Comparison of ENCODE assay signal across 8 mouse cellular contexts in genomic region chr10:3810476-3811273, GRCm38 (mm10).
DNase-seq lines count a peak whose midpoint lies in the region; ATAC-seq lines count a peak whose summit lies in the region.

No protein-coding gene starts in this region.

- H3K4me3 ChIP-seq in intestine, embryonic 16.5 days (ENCODE audit: low read length): no peak overlapping the region

- no peaks in the 10 kb centered on the region for H3K36me3 ChIP-seq in intestine, embryonic 16.5 days (ENCODE audit: control insufficient read depth, insufficient read depth, low read length)

- no peak overlapping the region for H3K9ac ChIP-seq in intestine, embryonic 16.5 days (ENCODE audit: low read depth, low read length)

- no peak overlapping the region for H3K4me2 ChIP-seq in intestine, embryonic 16.5 days (ENCODE audit: low read depth, low read length)

- peak; percentile 86 for ATAC-seq in intestine, embryonic 16.5 days

- DNase-seq in left cerebral cortex, postnatal 36 days (ENCODE audit: low spot score in 2 of 2): peak; percentile 13 to 16
- DNase-seq in left cerebral cortex, adult 11 months (ENCODE audit: low spot score): no peak
- DNase-seq in gastrocnemius, adult 8-10 months (ENCODE audit: low spot score in 2 of 2): peak; percentile 7 to 12
- peak; percentile 44 for DNase-seq in ovary, postnatal 36 days (ENCODE audit: low spot score)
- DNase-seq in yolk sac, embryonic 10.5 days (ENCODE audit: low spot score): no peak
- DNase-seq in spleen, adult 18-20 months: no peak
- DNase-seq in cerebellum, adult 11 months: no peak

- no peak overlapping the region; the same call in 1 of the 2 replicates for H3K27ac ChIP-seq in intestine, embryonic 16.5 days (ENCODE audit: low read length)

- intact Hi-C loops in left cerebral cortex, postnatal 36 days (cut with DNase I): no loop called here

- H3K9me3 ChIP-seq in intestine, embryonic 16.5 days (ENCODE audit: control insufficient read depth, low read length): no peaks in the 10 kb centered on the region

- H3K4me1 ChIP-seq in intestine, embryonic 16.5 days (ENCODE audit: control insufficient read depth, insufficient read depth, low read length): peaks cover 6% of the 10 kb centered on the region

- 52% methylated on average over 10 of the region's 10 CpGs for WGBS in intestine, embryonic 16.5 days

- H3K27me3 ChIP-seq in intestine, embryonic 16.5 days (replicated peaks; ENCODE audit: control insufficient read depth, insufficient read depth, low read length): no peaks in the 10 kb centered on the region

Comparison
In these comparisons a context has a peak if more than half of its experiments do, and no peak if none do; other contexts are left out.
1. DNase-seq: peak in left cerebral cortex, postnatal 36 days (2 of 2), gastrocnemius, adult 8-10 months (2 of 2) and ovary, postnatal 36 days (single experiment); none in left cerebral cortex, adult 11 months (single experiment), yolk sac, embryonic 10.5 days (single experiment), spleen, adult 18-20 months (0 of 2) and cerebellum, adult 11 months (single experiment).